Mouse (Mus musculus) lung, postnatal 25 days (tissue): ENCODE data around the gene Catsperb.
"Not testable (repeated sequence)": the region's sequence is repeated elsewhere in the genome, so short reads cannot be mapped to it uniquely, and the experiment has no call there.

Source experiments
- DNase-seq: peaks from one replicate; pipeline ENCODE4 v3.0.0; 2022; ENCODE audit warnings: low spot score

Gene Catsperb

DNA sequence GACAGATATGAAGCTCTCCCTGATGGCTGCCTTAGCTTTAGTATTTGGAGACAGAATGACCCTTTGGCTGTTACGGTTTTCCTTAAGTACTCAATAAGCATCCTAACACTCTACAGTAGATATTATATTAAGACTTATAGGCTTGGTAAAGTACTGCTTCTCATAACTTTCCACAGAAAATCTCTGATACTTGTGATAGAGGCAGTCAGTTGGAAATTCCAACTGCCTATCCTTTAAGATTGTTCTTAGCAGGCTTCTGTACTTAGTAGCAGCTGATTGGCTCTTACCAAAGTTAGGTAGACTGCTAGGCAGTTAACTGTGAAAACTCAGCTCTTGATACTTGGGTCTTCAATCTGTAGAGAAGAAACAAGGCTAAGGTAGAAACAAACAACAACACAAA lies at the start of gene Catsperb:
Catsperb (plus strand) TSS at position 301 of the 400 bp plus-strand sequence.
- DNase-seq, result not testable (repeated sequence)

DNA sequence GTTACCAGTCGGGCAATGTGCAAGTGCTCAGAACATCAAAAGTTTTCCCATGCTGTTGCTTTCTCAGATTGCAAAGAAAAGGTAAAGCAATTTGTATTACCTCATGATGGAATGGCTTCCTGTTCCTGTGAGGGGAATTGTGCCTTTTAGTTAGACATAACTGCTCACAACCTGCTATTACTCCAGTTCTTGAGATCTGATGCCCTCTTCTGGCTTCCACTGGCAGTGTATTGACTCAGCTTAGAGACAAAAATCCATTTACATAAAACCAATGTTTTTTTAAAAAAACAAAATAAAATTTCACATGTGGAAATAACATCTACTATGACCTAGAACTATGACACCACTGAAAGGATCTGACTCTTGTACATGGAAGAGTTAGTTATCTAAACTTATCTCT lies 43.0 kb upstream of the Catsperb start:
- not testable (repeated sequence) for DNase-seq

DNA sequence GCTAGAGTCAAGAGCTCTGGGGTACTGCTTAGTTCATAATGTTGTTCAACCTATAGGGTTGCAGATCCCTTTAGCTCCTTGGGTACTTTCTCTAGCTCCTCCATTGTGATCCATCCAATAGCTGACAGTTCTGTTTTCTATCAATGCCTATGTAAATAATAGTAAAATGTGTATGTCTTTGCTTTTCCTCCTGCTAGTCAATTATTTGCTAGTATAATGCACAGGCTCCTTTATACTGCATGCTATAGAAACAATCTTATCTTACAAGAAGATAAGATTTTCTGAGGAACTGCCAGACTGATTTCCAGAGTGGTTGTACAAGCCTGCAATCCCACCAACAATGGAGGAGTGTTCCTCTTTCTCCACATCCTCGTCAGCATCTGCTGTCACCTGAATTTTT lies 23.0 kb upstream of the Catsperb start:
- not testable (repeated sequence) for DNase-seq

DNA sequence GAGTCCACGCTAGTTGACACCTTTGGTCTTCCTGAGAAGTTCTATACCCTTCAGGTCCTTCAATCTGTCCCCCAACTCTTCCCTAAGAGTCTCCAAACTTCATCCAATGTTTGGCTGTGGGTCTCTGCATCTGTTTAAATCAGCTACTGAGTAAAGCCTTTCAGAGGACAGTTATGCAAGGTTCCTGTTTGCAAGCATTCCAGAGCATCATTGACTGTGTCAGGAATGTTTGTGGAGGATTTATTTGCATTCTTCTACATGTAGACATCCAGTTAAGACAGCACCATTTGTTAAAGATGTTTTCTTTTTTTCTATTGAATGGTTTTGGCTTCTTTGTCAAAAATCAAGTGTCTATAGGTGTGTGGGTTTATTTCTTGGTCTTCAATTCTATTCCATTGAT lies 21.7 kb downstream of the Catsperb start:
- no peak for DNase-seq

DNA sequence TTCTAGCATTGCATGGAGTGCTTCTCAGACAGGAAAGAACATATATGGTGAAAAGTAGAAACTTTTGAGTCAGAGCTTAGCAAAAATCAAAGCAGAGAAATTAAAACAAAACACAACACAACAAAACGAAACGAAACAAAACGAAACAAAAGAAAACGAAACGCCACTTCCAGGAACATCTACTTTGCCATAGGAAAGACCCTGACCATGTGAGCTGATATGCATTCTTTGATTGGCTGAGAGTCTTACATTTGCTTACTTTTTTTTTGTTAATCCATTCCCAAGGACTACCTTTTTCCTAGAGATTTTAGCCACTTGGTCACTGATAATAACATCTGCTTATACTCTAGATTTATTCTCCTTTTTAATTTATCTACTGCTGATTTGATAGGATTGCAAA lies 57.6 kb downstream of the Catsperb start:
- DNase-seq, result no peak

DNA sequence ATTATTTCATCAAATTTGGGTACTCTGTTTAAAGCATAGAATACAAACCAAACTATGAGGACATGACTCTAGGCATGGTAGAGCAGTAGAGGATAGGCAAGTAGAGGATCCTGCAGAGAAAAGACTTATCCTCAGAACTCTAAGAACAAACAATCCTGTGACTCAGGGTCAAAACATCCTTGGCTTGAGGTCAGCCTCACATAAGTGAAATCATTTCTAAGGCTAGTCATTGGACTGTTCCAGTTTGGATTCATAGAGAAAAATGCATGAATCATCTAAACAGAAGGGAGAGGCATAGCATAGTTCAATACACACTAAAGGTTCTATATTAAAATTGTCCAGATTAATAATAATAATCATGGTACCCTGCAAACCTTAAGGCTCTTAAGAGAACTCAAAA lies 79.1 kb downstream of the Catsperb start:
- DNase-seq, result no peak

DNA sequence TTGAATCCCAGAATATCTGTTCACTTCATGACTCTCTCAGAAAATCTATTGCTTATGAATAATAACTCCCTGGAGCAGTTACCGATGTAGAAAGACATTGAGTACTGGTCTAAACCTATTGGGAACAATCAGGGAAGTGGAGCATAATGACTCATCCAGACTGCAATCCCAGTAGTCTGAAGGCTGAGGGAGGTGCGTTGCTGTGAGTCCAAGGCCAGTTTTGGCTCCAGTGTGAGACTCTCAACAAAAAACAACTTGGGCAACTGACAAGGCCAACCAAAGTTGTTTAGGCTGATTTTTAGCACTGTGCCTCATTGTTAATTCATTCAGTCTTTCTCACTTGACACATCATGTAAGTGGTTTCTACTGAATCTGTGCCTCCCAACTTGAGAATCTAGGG lies 106.9 kb downstream of the Catsperb start:
- not testable (repeated sequence) for DNase-seq

DNA sequence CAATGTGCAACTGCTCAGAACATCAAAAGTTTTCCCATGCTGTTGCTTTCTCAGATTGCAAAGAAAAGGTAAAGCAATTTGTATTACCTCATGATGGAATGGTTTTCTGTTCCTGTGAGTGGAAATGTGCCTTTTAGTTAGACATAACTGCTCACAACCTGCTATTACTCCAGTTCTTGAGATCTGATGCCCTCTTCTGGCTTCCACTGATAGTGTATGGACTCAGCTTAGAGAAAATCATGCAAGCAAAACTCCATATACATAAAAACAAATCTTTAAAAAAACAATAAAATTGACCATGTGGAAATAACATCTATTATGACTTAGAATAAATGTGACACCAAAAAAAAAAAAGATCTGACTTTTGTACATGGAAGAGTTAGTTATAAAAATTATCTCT lies 202.2 kb downstream of the Catsperb start:
- not testable (repeated sequence) for DNase-seq

DNA sequence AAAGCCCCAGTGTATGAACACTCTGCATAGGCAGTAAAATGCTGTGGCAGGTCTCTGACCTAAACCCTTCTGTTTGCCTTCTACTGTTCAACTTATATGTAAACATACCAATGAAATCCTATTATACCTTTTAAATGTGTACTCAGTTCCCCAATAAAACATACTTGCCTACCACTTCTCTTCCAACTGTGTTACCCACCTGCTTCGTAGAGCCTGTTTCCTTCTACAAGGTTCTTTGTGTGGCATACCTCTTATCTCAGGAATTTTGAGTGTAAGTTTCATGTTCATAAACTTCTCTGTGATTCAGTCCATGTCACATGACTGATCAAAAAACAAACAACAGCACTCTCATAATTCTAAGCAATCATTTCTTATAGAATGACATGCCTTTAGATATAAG lies 228.7 kb downstream of the Catsperb start:
- no peak for DNase-seq

DNA sequence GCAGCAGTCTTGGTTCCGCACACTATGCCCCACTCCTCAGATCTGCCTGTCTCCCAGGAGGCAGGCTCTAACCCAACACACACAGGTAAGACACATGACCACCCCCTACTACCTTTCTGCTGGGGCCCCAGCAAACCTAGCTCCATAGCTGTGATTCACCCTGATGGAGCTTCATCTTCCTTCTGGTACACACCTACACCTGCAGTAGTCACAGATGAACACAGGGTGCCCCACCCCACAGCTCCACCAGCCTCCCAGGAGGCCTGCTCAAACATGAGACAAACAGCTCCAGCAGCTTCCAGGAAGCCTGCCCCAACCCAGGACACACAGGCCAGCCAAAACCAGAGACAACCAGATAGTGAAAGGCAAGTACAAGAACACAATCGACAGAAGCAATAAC lies 263.0 kb downstream of the Catsperb start:
- no peak for DNase-seq
